Mouse (Mus musculus): ENCODE results near the gene Ubap2.
A peak's percentile ranks its signal among the peaks of the same experiment; 100 is the strongest.

Gene Ubap2

DNA sequence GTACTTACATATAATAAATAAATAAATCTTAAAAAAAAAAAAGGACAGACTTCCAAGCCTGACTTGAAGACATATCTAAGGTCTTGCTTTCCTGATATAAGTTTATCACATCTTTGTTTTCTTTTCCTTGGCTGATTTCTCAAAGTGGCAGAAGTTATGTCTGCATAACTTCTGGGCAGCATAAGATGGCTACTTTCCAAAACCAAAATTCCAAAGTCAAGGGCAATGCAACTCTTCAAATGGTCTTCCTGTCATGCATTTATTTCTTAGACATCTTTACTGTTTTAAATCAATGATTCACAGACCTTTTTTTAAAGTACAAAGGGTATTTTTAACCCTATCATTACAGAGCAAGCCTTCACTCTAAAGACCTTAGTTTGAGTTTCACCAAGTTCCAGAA, 14.3 kb downstream of the Ubap2 start:
- no peak for DNase-seq (ENCODE audit: low spot score in 2 of 2)

DNA sequence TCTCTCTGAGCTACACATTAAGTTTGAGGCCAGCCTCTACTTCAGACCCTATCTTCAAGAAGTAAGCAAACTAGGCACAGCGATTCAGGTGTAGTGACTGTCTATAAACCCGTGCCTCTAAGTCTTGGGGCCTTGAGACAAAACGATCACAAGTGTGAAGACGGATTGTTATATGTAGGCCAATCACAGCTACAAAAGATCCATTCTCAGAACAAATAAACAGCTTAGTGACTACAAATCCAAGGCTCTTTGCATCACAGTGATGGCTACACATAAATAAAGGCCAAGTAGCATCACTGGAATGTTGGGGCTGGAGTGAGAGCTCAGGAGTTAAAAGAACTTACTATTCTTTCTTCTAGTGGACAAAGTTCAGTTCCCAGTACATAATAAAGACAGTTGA, 15.9 kb downstream of the Ubap2 start:
- DNase-seq (ENCODE audit: low spot score in 2 of 2) = no peak

DNA sequence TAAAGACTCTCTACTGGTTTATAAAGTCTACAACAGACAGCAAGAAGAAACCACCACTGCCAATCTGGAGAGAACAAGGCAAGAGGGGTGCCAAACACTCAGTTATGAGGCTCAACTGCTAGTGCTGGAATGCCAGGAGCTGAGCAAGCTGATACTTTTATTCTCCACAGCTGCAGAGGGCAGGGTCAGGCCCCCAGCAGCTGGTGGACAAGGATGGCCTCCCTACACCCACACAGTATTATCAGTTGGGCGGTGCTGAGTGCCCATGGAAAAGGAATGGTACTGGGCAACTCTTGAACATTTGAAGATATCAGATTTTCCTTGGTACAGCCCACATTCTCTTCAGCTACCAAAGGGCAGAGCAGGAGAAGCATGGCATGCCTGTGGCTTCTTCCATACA, 17.2 kb downstream of the Ubap2 start:
- peak in 1 of 2 experiments; percentile 33 for DNase-seq (ENCODE audit: low spot score in 2 of 2)

DNA sequence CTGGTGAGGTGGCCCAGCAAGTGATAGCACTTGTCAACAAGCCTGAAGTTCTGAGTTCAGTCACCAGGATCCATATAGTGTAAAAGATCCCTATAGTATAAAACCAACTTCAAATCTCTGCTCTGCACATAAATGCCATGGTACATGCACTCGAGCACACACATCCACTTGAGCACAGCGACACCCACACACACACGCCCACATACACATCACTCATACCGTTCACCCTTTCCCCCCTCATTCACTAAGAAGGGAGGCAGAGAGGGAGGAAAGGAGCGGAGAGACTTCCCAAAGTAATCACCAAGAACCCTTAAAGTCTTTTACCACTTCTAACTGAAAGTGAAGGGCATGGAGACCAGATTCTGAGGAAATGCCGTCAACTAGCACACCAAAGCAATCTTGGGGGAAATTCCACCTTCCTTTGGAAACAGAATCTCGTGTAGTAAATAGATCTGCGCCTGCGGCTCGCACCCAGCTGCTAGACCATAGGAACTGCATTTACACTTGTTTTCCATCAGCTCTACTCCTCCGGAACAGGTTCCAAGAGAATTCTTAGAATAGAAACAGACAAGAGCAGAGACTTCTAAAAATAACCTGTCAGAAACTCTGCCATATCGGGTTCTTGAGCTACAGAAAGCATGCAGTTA, 19.3 kb downstream of the Ubap2 start:
- peak; percentile 53 to 70 for DNase-seq (ENCODE audit: low spot score in 2 of 2)

DNA sequence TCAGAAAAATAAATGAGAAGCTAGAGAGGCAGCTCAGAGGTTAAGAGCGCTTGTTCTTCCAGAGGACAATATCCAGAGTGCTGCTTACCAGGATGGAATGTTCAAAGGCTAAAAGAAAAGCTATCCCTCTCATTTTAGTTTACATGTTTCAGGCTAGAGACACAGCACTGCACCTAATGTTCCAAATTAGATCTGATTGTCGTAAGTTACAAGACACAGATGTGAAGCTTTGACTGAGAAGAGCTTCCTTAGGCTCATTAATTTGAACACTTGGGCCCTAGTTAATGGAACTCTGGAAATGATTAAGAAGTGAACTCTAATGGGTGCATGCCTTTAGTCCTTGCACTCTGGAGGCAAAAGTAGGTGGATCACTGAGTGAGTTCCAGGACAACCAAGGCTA, 21.2 kb downstream of the Ubap2 start:
- no peak for DNase-seq (ENCODE audit: low spot score in 2 of 2)

DNA sequence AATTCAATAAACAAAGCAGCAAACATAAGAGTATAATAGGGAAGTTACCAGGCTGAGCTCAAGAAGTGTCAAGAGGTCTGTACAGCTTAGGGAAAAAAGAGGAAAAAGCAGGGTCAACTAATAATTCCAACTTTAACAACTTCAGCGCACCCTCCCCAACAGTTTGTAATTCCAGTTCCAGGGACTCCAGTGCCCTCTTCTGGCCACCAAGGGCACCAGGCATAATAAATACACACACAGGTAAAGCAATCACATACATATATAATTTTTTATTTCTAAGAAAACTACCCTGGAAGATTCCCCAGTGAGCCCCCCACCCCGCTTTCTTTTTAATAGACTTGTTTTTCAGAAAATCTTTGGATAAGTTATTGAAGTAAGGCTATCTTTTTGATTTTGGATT, 29.5 kb downstream of the Ubap2 start:
- no peak for DNase-seq (ENCODE audit: low spot score in 2 of 2)

DNA sequence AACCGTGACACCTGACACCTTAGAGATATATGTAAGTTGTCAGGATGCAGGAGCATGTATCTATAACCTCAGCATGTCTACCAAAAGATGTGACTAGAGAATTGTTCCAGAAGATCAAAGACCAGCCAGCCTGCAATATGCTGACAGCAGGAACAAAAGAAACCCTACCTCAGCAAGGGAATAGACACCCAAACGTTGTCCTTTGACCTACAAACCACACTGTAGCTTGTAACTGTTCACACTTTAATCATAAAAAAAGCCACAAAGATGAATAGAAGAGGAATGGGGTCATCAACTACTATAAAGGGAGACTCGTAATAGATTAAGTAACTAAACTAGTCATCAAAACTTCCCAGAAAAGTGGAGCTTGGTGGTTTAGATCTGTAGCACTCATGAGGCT, 34.0 kb downstream of the Ubap2 start:
- no peak for DNase-seq (ENCODE audit: low spot score in 2 of 2)

DNA sequence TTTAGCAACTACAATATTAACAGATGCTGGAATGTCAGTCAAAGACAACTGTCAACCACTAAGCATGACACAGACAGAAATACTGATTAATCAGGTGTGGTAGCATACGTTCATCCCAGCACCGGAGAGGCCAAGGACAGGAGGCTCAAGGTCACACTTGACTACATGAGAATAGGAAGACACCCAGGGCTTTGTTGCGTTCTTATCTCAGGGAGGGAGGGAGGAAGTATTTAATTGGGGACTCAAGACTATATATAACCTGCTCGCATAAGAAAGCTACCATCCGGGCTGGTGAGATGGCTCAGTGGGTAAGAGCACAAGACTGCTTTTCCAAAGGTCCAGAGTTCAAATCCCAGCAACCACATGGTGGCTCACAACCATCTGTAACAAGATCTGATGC, 39.3 kb downstream of the Ubap2 start:
- DNase-seq (ENCODE audit: low spot score in 2 of 2) = no peak

DNA sequence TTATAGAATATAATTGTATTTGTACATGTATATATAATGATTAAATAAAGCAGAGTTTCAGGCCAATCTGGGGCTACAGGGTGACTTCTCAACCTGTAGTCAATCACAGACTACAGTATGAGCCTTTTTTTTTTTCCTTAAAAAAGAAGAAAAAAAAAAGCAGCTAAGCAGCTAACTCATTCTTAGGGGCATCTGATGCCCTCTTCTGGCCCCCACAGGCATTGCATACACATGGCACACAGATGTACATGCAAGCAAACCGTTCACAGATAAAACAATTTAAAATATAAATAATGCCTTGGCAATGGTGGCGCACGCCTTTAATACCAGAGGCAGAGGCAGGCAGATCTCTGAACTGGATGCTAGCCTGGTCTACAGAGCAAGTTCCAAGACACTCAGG, 48.6 kb downstream of the Ubap2 start:
- DNase-seq (ENCODE audit: low spot score in 2 of 2) = peak; percentile 62 to 69

DNA sequence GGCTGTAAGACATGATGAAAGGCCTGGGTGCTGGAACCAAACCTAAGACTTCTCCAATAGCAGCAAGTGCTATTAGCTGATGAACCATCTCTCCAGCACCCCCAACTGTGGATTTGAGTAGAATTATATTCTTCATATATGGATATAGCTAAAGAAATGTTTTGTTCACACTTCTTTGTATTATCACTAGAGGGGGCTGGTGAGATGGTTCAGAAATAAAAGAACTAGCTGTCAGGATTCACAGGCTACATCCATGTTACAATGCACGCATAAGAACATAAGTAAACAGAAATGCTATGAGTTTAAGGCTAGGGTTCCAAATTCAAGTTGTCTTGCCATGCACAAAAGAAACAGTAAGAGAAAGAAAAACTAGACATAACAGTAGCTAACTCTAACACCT, 49.5 kb downstream of the Ubap2 start:
- no peak for DNase-seq (ENCODE audit: low spot score in 2 of 2)

DNA sequence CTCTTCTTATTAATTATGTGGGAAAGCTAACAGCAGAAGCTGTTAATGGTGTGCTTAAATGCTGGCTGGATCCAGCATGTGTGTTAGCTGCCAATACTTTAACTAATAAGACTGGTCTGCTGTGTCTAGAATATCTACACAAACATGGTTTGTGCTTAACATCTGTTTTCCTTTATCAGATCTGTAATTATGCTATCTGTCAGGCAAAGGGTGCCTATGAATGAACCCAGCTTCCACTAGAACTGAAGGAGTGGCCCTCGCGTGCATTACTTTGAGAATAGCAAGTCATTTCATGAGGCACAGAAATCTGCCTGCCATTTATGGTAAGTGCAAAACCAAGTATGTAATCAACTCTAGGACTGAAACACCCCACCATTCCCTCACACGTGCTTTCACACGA, 66.9 kb downstream of the Ubap2 start:
- no peak for DNase-seq (ENCODE audit: low spot score in 2 of 2)

DNA sequence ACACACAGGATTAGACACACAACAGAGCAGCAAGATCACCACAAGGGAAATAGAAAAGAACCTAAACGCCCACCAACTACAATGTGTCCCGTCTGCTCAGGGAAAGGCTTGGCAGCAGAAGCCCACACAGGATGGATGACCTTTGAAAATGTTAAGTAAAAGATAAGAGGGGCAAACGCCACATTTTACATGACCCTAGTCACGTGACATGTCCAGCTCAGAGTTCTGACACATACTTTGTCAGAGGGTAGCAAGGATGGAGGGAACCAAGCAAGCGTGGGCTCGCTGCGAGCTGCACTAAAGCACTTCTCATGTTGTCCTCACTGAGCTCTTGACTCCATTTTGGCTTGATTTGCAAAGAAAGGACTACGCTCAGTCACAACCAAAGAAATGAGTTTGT, 69.2 kb downstream of the Ubap2 start:
- no peak for DNase-seq (ENCODE audit: low spot score in 2 of 2)

DNA sequence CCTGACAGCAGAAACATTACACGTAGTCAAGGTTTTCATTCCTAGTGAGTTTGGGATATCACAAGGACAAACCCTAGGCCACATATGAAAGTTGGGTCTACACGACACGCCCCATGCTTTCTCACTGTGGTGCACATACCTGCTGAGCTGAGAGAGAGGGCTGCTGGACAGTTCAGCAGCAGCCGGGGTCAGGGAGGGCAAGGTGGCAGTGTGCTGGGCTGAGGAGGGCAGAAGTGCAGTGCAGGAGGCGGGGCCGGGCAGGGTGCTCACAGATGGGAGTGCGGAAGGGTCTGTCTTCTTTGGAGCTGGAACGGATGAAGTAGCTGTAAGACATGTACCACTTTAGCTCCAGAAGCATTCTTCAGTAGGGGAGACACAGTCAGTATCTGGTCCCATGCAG, 72.8 kb downstream of the Ubap2 start:
- no peak for DNase-seq (ENCODE audit: low spot score in 2 of 2)

DNA sequence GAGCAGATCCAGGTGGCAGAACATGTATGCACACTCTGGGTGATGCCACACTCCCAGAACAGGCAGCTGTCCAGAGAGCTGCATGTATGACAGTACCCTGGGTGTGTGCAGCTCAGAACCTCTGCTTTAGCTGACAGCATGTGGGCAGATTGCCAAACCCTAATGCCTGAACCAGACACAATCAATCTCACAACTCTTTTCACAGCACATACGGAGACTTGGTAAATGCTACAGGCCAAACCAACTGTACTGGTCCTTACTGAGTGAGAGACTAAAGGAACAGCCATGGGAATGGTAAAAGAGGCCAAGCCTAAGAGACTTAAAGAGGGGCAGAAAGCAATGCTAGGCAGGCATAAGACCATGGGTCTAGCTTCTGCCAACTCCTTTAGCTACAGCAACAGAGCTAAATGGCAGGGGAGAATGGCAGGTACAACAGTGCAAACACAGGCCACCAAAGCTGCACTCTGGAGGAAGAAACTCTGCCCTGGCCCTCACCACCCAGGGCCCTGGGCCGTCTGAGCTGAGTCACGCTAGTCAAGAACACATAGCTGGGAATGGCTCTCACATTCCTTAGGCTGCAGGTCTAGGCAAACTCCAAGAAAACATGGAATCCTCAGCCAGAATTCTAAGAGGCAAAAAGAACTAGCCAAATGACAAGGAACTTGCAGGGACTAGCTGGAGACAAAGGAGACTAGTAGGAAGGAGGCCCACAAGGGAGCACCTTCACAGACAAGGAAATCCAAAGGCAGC, 77.9 kb downstream of the Ubap2 start:
- peak in 1 of 2 experiments; percentile 57 for DNase-seq (ENCODE audit: low spot score in 2 of 2)

DNA sequence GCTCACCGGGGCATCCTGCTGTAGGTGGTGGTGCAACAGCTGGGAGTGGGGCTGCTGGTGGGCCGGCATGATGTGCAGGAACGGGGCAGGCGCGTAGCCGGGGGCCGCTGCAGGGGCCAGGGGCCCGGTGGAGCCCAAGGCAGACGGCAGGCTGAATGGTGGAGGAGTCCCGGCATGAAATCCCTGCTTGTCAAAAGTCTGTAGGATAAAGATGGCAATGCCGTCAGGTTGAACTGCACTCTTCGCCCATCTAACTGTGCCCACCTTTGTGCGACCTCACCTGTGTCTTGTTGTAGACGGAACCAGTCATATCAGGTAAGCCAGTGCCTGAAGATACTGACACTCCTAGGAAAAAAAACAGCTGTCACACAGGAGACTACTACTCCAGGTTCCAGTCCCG, 79.6 kb downstream of the Ubap2 start:
- no peak for DNase-seq (ENCODE audit: low spot score in 2 of 2)

DNA sequence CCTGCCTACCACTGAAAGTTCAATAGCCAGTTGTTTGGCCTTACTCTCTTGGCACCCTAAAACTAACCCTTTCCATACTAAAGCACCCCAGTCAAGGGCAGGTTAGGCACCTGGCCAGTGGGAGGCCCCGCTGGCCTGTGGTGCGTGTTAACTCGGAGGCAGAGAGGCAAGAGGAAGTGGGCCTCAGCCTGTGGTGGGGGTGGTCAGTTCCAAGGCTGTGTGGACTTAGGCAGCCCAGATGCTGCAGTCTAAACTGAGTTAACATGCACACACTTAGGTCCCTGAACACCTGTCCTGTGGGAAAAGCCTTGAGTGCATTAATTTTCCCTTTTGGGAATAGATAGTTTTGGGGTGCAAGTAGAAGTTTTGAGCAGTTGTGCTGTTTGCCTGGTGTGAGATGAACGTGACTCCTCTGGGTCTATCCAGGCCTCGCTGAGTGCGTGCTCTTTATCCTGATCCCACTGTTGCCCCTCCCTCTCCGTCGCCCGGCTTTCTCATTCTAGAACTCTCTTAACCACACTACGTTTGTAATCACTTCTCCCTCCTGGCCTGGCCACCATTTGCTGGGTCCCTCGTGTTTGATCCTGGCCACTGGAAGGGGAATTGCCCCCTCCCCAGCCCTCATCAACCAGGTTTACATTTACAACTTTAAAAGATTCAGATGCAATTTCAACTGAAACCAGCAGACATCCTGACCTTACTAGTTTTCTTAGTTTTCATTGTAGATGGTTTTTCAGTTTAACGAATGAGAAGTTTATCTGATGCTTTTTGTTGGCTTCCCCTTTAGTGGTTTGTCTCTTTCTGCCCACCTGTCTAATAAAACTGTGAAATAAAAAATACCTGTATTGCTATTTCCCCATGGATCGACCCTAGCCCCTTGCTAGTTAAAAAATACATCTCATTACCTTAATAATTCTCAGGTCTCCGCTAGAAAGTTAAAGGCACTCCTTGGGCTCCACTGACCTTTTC, 82.1 kb downstream of the Ubap2 start:
- no peak for DNase-seq (ENCODE audit: low spot score in 2 of 2)

DNA sequence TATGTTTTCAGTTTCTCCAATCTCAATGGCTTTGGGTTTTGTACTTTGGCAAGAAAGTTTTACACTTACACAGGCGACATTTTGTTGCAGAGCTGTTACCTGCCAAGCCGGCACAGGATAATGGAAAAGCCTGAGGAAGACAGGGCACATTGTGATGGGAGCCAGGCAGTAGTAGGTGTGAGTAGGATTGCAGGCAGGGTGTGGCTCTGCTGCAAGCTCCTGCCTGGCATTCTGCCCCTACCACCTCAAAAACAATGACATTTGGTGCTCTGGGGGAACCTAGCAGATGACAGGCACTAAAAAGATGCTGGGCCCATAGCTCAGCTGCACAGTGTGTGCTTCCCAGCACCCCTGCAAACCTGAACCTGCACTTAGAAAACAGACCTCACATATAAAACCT, 85.1 kb downstream of the Ubap2 start:
- no peak for DNase-seq (ENCODE audit: low spot score in 2 of 2)

DNA sequence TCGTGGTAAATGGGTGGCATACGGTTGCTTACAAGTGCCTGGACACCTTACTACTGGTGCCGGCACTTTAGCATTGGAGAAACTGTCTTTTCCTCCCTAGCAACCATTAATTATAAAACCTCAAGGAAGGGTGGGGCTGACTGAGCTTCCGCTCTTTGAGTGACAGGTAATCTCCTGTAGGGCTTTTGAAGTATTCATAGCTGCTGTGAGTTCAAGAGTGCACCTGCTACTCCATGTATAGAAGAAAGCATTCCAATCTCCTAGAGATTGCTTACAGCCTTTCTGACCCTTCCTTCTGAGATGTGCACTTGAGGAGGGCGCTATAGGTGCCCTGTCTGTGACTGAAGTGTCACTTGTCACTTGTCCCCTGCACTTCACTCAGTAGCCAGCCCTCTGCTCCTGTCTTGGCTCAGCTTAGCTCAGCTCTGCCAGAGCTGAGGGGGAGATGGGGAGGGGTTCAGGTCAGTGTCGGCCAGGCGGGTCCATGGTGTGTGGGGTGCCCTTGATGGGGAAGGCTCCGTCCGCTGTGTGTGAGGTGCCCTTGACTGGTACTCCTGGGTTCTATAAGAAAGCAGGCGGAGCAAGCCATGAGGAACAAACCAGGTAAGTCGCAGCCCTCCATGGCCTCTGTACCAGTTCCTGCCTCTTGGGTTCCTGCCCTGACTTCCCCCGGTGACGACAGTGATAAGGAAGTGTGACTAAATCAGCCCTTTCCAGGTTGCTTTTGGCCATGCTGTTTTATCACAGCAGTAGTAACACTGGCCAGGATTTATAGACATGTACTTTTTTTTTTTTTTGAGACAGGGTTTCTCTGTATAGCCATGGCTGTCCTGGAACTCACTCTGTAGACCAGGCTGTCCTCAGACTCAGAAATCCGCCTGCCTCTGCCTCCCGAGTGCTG, 94.9 kb downstream of the Ubap2 start:
- no peak for DNase-seq (ENCODE audit: low spot score in 2 of 2)

DNA sequence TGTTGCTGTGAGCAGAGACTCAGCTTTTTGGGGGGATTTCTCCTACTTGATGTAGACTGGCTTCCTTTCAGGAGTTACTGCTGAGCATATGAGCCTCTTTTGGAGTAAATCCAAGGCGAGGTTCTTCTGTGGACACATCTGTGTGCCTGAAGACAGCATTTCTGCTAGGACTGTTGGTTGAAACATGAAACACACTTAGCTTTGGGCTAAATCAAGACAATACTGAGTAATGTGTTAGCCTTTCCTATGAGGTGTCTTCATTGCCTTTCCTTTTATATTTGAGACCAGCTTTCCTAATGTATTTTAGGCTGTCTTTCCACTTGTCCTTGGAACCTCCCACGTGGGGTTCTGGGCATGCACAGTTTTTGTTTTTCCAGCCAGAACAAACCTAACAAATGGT, 100.3 kb downstream of the Ubap2 start:
- DNase-seq (ENCODE audit: low spot score in 2 of 2) = no peak

DNA sequence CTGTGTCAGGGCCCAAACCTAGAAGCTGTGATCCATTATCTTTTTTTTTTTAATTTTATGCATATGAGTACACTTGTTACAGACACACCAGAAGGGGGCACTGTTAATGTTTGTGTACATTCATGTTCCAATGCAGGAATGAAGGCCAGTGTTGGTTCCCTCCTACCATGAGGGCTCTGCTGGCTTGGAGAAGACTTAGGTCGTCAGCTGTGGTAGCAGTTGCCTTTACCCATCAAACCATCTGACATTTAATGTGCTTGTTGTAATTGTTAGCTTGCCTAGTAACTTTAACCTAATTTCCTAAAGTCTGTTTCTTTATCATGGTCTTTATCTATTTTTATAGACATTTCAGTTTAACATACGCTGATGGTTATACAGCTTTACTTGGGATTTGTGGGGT, 104.0 kb downstream of the Ubap2 start:
- DNase-seq (ENCODE audit: low spot score in 2 of 2) = no peak

DNA sequence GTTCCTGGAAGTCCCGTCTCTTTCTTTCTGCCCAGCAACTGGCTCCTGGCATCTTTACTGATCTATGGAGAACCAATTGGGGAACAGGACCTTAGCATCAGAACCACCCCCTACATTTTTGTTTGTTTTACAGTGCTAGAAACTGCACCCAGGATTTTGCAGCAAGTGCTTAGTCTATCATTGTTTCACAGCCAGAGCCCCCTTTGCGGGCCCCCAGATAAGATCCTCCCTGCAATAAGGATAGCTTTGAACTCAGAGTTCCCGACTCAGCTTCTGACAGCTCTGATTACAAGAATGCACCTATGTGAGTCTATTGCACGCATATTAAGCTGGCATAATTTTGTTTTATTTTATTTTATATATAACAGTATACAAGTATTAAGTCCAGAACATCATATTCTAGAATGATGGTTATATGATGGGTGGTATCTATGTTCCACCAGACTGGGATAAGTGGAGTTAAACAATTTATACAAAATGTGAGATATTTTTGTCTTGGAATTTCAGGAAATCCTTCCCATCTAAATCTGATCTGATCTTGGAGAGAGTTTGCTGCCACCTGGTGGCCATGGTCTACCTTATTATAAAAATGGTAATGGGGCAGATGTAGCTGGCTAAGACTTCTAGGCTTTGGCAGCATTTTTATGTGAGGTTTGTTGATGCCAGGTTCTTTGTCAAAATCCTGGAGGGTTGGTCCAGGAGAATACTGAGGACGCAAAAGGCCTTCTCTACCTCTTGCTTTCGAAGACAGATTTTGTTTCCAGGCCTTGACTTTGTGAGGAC, 109.1 kb downstream of the Ubap2 start:
- DNase-seq (ENCODE audit: low spot score in 2 of 2) = peak; percentile 85 to 90

All from right cerebral cortex, postnatal 10 days (tissue).